Mouse (Mus musculus): ENCODE data around the gene Gab1. TPM values are rescaled to one million over a fixed set of nuclear protein-coding genes. Genes with fewer than 3 reads are reported as not detected.

The Gab1 gene
- polyA plus RNA-seq, 1 experiment from 2014 or later = 15.5 TPM

Other genes with a start within 250 kb of the Gab1 start
- 72.6 and 73.7 TPM in 2 replicates for gene Smarca5, start 141.0 kb downstream of the Gab1 start, polyA plus RNA-seq (2015; fragmentation: Nextera tagmentation; extraction: Ambion mirVana)
- 15.4 and 18.7 TPM in 2 replicates for gene Usp38, start 134.4 kb upstream of the Gab1 start, polyA plus RNA-seq (2015; fragmentation: Nextera tagmentation; extraction: Ambion mirVana)

Data from stomach, embryonic 15.5 days (tissue).